Mouse (Mus musculus): ENCODE measurements at regions not wholly inside any gene's neighbourhood (a gene's known extent, or its start where the extent isn't known, plus 50 kb on each side); places are given as distances from the start of the nearest gene placed in this dataset.
"Not testable (repeated sequence)": the region's sequence is repeated elsewhere in the genome, so short reads cannot be mapped to it uniquely, and the experiment has no call there.

- DNase-seq (ENCODE audit: low spot score) = no peak
Observed at GRCm38 (mm10) chr15:26953818-26954385, 58.5 kb upstream of the Fbxl7 start.

- DNase-seq (ENCODE audit: low spot score) = no peak
Observed at GRCm38 (mm10) chr15:26958980-26959379, 63.6 kb upstream of the Fbxl7 start.

GRCm38 (mm10) chr15:26968392-26969025 is 73.1 kb upstream of the Fbxl7 start:
- DNase-seq (ENCODE audit: low spot score) = no peak

GRCm38 (mm10) chr15:26970770-26971169 is 75.4 kb upstream of the Fbxl7 start:
- no peak for DNase-seq (ENCODE audit: low spot score)

- no peak for DNase-seq (ENCODE audit: low spot score)
Observed at GRCm38 (mm10) chr15:26993054-26993453, 97.7 kb upstream of the Fbxl7 start.

- no peak for DNase-seq (ENCODE audit: low spot score)
Observed at GRCm38 (mm10) chr15:27009069-27009468, 113.7 kb upstream of the Fbxl7 start.

- no peak for DNase-seq (ENCODE audit: low spot score)
Observed at GRCm38 (mm10) chr15:27013906-27014658, 118.7 kb upstream of the Fbxl7 start.

- DNase-seq (ENCODE audit: low spot score) = no peak
Observed at GRCm38 (mm10) chr15:27014659-27014974, 119.2 kb upstream of the Fbxl7 start.

GRCm38 (mm10) chr15:27020471-27020870 is 125.1 kb upstream of the Fbxl7 start:
- no peak for DNase-seq (ENCODE audit: low spot score)

GRCm38 (mm10) chr15:27033261-27033660 is 137.9 kb upstream of the Fbxl7 start:
- DNase-seq (ENCODE audit: low spot score) = no peak

- DNase-seq (ENCODE audit: low spot score) = no peak
Observed at GRCm38 (mm10) chr15:27043788-27044187, 148.4 kb upstream of the Fbxl7 start.

GRCm38 (mm10) chr15:27050673-27051072 is 155.3 kb upstream of the Fbxl7 start:
- no peak for DNase-seq (ENCODE audit: low spot score)

- DNase-seq (ENCODE audit: low spot score) = no peak
Observed at GRCm38 (mm10) chr15:27063456-27063855, 168.1 kb upstream of the Fbxl7 start.

- peak; percentile 7 for DNase-seq (ENCODE audit: low spot score)
Observed at GRCm38 (mm10) chr15:27063971-27064370, 168.6 kb upstream of the Fbxl7 start.

GRCm38 (mm10) chr15:27067691-27068090 is 172.3 kb upstream of the Fbxl7 start:
- peak; percentile 7 for DNase-seq (ENCODE audit: low spot score)

- DNase-seq (ENCODE audit: low spot score) = no peak
Observed at GRCm38 (mm10) chr15:27077926-27078325, 182.5 kb upstream of the Fbxl7 start.

- DNase-seq (ENCODE audit: low spot score) = no peak
Observed at GRCm38 (mm10) chr15:27082826-27083225, 187.4 kb upstream of the Fbxl7 start.

- DNase-seq (ENCODE audit: low spot score) = no peak
Observed at GRCm38 (mm10) chr15:27083596-27083995, 188.2 kb upstream of the Fbxl7 start.

GRCm38 (mm10) chr15:27089155-27089554 is 193.8 kb upstream of the Fbxl7 start:
- no peak for DNase-seq (ENCODE audit: low spot score)

GRCm38 (mm10) chr15:27094102-27094501 is 198.7 kb upstream of the Fbxl7 start:
- no peak for DNase-seq (ENCODE audit: low spot score)

- DNase-seq (ENCODE audit: low spot score) = no peak
Observed at GRCm38 (mm10) chr15:27095231-27095630, 199.9 kb upstream of the Fbxl7 start.

GRCm38 (mm10) chr15:27101610-27102009 is 206.2 kb upstream of the Fbxl7 start:
- not testable (repeated sequence) for DNase-seq (ENCODE audit: low spot score)

GRCm38 (mm10) chr15:27109130-27109529 is 213.8 kb upstream of the Fbxl7 start:
- no peak for DNase-seq (ENCODE audit: low spot score)
